Mouse (Mus musculus) liver (tissue): ENCODE results near the gene Dcst1.
A peak's percentile ranks its signal among the peaks of the same experiment; 100 is the strongest.

Experiments
- DNase-seq: peaks from one replicate; pipeline ENCODE4 v3.0.0-alpha.2; 2020; ENCODE audit warnings: mixed read lengths

Gene Dcst1

DNA sequence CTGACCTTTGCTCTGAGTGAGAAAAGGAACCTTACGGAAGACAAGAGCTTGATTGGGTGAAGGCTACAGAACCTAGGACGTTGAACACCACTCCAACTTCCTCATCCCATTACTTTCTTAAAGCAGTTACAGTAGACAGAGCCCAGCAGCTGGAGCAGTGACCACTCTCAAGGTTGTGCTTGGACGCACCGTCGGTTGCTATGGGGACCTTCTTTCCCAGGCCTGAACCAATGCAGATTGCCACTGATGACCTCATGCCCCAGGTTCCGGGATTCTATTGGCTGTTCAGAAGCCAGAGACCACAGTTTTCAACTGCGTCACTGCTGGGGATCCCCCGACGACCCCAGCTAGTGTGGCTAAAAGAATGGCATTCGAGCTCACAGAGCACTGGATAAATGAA is 34.1 kb downstream of the Dcst1 start:
- no peak for DNase-seq

DNA sequence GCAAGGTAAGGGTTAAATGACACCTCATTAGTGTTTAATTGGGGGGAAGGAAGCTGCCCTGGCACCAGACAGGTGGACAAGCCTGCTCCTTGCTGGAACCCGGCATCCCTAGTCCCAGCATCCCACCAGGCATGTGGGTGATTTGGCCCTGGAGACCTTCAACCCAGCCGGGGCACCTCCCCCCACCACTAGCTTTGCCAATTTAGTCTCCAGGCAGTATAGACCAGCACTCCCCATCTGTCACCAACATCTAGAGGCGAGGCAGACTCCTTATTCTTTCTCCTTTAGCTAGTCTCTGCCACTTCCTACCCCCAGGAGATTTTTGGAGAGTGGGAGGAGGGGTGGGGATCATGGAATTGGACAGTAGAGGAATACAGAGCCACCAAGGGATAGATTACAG is 34.7 kb downstream of the Dcst1 start:
- no peak for DNase-seq

- DNase-seq = no peak
These were observed 36.4 kb downstream of the Dcst1 start for GRCm38 (mm10) chr3:89328623-89329022.

- no peak for DNase-seq
These were observed 37.6 kb downstream of the Dcst1 start for GRCm38 (mm10) chr3:89327371-89327870.

DNA sequence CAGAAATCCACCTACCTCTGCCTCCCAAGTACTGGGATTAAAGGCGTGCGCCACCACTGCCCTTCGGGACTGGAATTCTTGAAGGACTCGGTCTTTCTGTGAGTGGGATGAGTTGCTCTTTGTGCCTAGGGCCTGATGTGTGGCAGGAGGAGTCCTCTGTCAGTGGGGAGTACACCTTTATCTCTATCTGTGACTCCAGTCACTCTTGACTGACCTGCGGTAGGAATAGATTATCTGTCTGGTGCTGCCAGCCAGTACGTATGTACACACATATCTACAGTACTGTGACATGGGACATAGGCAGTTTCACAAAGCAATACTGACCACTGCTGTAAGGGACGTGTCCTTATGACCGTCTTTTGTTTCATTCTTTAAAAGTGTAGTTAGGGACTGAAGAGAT is 39.2 kb downstream of the Dcst1 start:
- DNase-seq = no peak

GRCm38 (mm10) chr3:89322514-89323165 is 42.4 kb downstream of the Dcst1 start, which contains the start of gene Efna3:
Gene Efna3, minus strand, starts transcription at chr3:89322965.
- peak; percentile 68 for DNase-seq

GRCm38 (mm10) chr3:89322131-89322500 is 42.9 kb downstream of the Dcst1 start:
- DNase-seq = no peak

- DNase-seq = no peak
These were observed 43.6 kb downstream of the Dcst1 start for GRCm38 (mm10) chr3:89321183-89322130.

DNA sequence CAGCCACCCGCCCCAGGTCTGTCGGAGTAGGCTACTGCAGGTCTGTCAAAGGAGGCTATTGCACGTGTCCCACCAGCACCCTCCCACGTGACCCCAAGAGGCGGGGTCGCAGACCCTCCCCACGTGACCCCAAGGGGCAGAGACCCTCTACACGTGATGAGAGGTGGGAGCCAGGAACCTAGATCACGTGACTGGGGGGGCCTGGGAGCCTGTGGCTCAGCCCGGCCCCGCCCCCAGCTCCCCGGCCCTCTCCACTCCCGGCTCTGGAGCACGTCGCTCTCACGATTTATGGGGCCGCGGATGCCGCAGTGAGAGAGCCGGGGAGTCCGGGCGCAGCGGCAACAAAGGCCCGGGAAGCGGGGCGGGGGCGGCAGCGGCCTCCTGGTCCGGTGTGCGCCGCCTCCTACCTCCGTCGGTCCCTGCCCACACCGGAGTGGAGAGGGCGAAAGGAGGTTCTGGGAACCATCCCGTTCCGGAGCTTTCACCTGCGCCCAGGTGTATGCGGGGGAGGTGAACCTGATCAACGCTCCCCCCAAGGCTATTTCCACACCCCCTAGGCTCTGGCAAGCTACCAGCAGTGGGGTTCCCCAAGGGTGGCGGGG is 44.4 kb downstream of the Dcst1 start:
- DNase-seq = peak; percentile 38

GRCm38 (mm10) chr3:89319591-89320350 is 45.3 kb downstream of the Dcst1 start:
- no peak for DNase-seq

GRCm38 (mm10) chr3:89318971-89319590 is 46.0 kb downstream of the Dcst1 start:
- no peak for DNase-seq

- no peak for DNase-seq
These were observed 46.7 kb downstream of the Dcst1 start for GRCm38 (mm10) chr3:89318316-89318715.

DNA sequence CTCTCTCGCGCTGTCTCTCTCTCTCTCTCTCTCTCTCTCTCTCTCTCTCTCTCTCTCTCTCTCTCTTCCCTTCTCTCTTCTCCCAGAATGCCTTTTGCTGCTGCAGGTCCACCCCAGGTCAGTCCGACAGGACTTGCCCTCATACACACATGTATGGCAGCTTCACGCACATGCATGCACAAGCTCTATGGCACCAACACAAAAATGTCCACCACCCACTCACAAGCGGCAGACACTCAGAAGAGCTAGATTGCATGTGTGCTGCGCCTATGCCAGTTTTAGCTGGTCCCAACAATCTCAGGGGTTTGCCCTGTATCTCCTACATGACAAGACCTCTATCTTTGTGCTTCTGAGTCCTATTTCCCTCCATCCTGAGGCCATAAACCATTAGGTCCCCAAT is 47.8 kb downstream of the Dcst1 start:
- no peak for DNase-seq

GRCm38 (mm10) chr3:89316833-89317232 is 48.2 kb downstream of the Dcst1 start:
- DNase-seq = peak; percentile 76

- DNase-seq = no peak
These were observed 48.9 kb downstream of the Dcst1 start for GRCm38 (mm10) chr3:89315930-89316831.

GRCm38 (mm10) chr3:89315195-89315929 is 49.7 kb downstream of the Dcst1 start:
- DNase-seq = peak; percentile 74

GRCm38 (mm10) chr3:89314791-89315190 is 50.3 kb downstream of the Dcst1 start:
- DNase-seq = no peak

DNA sequence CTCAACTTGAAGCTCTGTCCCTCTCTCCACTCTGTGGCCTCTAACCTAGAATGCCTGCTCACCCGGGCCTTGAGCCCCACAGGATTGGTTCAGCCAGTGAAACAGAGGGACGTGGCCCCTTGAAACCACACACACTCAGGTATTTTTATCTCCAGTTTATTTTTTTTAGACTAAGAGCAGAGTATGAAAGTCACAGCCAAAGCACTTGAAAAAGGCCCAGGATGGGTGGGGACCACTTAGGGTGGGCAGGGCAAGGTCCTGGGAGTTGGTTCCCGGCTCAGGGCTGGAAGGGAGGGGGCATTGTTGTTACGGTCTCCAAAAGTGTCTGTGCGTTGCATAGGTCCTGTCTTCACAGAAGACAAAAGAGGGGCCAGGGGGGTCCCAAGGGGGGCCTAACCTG is 50.7 kb downstream of the Dcst1 start:
- DNase-seq = no peak

DNA sequence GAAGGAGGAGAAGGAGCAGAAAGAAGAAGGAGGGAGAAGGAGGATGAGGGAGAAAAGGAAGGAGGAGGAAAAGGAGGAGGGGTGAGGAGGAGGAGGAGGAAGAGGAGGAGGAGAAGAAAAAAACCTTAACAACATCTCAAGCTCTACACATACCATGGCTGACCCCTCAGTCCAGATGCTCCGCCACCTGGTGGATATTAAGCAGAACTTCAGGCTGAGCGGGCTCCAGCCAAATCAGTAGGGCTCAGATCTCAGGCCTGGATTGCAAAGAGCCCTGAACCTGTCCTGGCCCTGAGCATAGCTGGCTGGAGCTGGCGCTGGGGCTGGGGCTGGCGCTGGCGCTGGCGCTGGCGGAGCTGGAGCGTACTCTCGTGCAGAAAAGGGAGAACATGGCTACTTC is 57.0 kb downstream of the Dcst1 start:
- peak; percentile 61 for DNase-seq

GRCm38 (mm10) chr3:89305551-89306325 is 59.3 kb downstream of the Dcst1 start:
- DNase-seq = no peak
